Mouse (Mus musculus) megakaryocyte-erythroid progenitor cell, adult 5-6 weeks (primary cell): Measurements from ENCODE around the gene Mcf2l. TPM values are rescaled to one million over a fixed set of nuclear protein-coding genes. Genes with fewer than 3 reads are reported as not detected.
A peak's percentile ranks its signal among the peaks of the same experiment; 100 is the strongest.

ENCODE experiments used
- ATAC-seq: replicated peaks from 2 replicates; pipeline ENCODE4 v1.8.0; 2016; ENCODE audit warnings: mild to moderate bottlenecking, inconsistent platforms; ENCODE audit not compliant: severe bottlenecking, poor library complexity, low FRiP score, low TSS enrichment
- total RNA-seq, 2 experiments: library from RNA; stranded (forward) in 1 of 2; stranded (reverse) in 1 of 2; fragments of 200-1000, 215-1000 nt in 1 of 2; fragments of >200 nt in 1 of 2; fragmentation: Nextera tagmentation in 1 of 2; gene quantifications; 2 replicates each; pipeline ENCODE4 v1.2.3; 2014 to 2017

The Mcf2l gene
- total RNA-seq, 2 experiments from 2014 or later, result 0.23 to 0.37 TPM

DNA sequence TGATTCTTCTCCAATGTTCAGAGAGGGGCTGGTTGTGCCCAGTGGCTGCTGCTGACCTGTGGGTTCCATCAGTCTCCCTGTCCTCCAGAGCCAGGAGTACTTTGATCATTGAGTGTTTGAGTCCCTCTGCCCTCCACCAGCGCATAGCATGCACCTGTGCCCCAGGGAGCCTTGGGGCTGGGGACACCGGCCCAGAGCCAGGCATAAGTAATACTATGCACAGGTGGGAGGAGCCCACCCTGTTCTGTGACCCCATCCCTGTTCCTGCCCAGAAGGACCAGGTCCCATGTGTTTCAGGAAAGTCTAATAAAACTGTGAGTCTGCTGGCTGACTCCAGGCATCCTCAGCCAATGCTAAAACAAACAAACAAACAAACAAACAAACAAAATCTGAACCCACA lies 104.7 kb downstream of the Mcf2l start:
- ATAC-seq, result no peak

DNA sequence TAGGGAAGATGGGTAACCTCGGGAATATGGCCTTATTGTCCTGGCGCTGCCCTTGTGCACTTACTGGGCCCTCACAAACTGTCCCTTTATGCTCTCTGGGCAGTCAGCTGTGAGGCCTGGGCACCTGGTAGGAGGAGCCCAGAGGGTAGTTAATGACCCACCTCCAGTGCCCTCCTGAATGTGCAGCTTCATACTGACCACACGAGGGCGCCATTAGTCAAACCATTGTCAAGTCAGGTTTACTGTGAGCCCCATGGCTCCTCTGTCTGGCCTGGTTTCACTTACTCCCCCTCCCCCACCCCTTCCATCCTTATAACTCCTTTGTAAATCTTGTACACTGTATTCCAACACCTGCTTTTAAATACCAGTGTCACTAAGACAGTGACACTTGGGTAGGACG lies 105.1 kb downstream of the Mcf2l start:
- peak; percentile 82 for ATAC-seq

GRCm38 (mm10) chr8:12983681-12984467 lies 110.3 kb downstream of the Mcf2l start:
- ATAC-seq, result no peak

DNA sequence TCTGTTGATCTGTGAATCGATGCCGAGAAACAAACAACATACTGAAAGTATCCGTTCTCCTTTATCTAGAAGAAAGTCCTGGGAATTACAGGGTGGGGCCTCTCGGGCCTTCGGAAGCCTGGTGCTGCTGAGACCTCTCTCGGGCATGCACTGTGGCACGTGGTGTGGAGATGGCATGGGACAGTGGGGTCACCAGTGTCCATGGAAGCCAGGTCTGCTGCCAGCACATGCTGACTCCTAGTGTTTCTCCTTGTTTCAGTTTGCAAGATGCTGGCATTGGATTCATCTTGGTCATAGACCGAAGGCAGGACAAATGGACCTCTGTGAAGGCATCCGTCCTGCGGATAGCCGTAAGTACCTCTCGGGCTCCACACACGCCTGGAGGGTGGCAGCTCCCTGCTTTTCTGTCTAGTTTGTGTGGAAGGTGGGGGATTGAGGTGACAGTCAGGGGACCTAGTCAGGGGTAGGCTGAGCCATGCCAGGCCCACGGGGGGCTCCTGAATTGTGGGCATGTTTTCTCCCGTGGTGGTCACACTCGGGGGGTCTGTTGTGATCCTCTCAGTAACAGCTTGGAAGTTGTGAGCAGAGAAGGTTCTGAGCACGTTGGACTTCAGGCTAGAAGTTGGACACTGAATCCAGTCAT lies 111.1 kb downstream of the Mcf2l start:
- ATAC-seq, result no peak

DNA sequence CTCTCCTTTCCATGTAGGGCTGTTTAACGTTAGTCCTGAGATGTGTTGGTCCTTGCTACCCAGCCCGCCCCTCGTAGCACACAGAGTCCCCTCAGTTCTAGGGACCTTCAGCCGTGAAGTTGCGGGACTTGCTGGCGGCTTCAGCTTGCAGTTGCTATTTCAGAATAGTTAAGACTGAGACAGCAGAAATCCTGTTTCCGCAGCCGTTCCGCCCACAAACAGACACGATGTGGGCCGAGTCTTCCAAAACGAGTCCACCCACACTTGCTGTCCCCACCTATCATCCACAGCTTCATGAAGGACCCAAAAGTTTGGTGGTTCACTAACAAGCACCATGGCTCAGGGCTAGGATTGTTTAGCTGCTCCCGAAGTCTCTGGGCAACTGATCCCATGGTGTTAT lies 111.7 kb downstream of the Mcf2l start:
- ATAC-seq, result no peak

- no peak for ATAC-seq
These were observed 114.0 kb downstream of the Mcf2l start for GRCm38 (mm10) chr8:12987571-12987970.

- ATAC-seq, result no peak
These were observed 115.3 kb downstream of the Mcf2l start for GRCm38 (mm10) chr8:12988722-12989430.

DNA sequence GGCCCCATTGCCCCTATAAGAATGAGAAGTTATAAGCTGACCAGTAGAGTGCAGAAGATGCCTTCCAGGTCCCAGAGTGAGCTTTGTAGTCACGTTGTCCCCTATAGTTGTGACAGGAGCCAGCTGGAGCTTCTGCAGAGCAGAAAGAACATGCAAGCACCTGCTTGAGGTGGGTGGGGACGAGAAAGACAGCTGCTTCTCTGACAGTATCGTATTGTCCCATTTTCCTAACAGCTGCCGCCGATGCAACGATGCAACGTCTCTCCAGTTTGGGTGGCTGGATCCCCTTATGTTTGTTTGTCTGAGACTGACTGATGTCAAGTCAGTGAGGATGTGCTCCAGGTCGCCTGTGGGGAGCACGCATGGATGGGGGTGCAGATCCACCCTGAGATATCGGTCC lies 117.8 kb downstream of the Mcf2l start:
- ATAC-seq, result no peak

DNA sequence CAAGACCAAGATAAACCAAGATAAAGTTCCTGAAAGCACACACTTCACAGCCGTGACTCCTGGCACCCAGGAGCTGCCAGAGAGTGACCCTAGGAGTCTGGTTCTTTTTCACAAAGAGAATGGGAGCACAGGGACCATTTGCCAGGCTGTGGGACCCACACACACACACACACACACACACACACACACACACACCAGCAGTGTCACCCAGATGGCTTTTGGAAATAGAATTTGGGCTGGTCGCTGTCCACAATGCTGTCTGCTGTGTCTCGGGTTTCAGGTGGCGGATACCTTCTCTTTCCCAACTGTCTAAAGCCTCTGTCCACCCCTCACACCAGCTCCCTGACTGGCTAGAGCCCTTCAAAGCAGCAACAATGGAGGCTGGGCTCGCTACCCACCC lies 120.9 kb downstream of the Mcf2l start:
- no peak for ATAC-seq

DNA sequence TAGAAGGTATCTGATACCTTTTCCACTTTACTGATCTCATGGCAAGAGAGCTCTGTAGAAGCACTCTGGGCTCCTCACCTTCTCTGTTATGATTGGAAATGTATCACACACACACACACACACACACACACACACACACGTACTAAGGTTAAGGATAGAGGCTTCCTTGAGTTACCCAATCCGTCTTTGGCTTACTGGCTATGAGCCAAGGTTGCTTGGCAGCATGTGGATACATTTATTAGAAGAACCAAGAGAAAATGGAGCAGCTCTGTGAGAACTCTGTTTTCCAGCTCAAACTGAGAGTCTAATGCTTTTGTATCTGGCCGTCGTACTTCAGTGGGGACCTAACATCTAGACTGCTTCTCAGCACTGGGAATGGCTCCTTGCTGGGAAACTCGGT lies 121.9 kb downstream of the Mcf2l start:
- no peak for ATAC-seq

DNA sequence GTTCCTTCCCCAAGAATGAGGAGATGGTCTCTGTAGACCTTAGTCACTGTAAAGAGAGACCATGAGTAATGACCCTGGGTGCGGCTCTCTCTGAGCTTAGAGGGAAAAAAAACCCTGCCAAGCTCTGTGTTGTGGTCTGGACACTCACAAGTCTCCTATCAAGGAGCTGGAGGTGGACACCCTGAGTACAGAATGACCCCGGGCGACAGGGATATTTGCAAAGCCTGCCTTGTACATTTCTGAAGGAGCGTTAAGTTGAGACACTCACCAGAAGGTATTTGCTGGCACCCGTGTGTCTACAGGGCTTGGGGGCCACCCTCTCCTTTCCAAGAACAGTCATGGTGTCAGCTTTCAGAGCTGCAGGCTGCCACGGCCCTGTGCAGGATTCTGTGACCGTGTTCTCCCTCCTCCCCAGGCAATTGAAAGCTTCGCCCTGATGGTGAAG lies 123.2 kb downstream of the Mcf2l start:
- ATAC-seq, result no peak

DNA sequence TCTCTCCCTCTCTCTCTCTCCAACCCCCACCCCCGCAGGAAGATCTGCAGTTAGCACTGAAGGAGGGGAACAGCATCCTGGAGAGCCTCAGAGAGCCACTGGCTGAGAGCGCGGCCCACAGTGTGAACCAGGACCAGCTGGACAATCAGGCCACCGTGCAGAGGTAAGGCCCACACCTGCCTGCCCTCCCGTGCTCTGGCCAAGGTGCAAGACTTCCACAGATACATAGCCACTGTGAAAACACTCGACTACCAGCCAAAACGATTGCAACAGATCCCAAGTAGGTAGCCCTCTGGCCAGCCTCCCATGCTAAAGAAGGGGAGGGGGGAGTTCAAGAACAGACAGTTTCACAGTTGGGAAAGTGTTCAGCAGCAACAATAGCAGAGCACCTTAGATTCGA lies 124.7 kb downstream of the Mcf2l start:
- no peak for ATAC-seq

GRCm38 (mm10) chr8:12999793-13000192 lies 126.2 kb downstream of the Mcf2l start:
- no peak for ATAC-seq

GRCm38 (mm10) chr8:13007458-13007857 lies 133.9 kb downstream of the Mcf2l start:
- no peak for ATAC-seq

DNA sequence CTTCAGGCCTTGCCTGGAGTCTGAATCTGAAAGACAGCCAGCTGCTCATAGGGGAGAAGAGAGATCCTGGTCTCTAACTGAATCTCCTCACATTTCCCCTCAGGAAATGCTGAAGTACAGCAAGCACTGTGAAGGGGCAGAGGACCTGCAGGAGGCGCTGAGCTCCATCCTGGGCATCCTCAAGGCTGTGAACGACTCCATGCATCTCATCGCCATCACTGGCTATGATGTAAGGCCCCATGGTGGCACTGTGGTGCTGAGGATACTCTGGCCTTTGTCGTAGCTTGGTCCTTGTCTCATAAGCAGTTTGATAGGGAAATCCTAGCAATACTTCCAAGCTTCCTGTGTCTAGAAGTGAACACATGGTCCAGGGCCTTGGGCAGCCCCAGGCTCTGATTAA lies 136.7 kb downstream of the Mcf2l start:
- no peak for ATAC-seq

DNA sequence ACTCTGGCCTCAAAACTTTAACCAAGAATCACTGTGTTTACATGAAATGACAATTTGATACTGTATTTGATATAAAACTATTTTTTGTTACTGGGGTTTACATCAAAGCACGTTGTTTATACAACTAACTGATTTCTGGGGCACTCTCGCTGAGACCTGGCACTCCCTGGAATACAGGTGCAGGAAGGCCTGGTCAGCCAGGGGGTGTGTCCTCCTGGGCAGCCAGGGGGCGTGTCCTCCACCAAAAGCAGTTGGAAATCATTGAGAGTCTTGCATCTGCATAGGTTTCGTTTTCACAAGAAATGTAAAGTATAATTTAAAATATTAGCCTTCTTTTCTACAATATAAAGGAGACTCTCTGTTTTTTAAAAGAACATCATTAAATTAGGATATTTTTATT lies 146.0 kb downstream of the Mcf2l start:
- no peak for ATAC-seq

DNA sequence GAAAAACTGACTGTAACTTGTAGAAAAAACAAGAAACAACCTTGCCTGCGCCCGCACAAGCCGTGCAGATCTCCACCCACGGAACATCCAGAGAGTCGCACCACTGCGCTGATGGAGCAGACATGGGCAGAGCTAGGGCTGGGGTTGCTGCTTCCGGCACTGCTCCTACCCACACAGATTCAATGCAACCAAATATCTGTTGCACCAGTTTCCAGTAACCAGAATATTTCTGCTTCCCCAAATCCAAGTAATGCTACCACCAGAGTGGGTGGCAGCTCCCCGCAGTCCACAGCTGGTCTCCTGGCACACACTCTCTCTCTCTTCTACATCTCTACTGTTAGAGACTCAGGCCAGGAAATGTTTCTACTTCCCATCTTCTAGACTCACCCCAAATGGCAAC lies 148.2 kb downstream of the Mcf2l start:
- no peak for ATAC-seq

- ATAC-seq, result no peak
These were observed 152.1 kb downstream of the Mcf2l start, which contains the start of gene F7 for GRCm38 (mm10) chr8:13025487-13026224. Gene F7, plus strand, starts transcription at chr8:13026034.

- no peak for ATAC-seq
These were observed 154.0 kb downstream of the Mcf2l start for GRCm38 (mm10) chr8:13027615-13028014.

GRCm38 (mm10) chr8:13028482-13028881 lies 154.9 kb downstream of the Mcf2l start:
- ATAC-seq, result no peak
